Mouse (Mus musculus) embryonic facial prominence, embryonic 13.5 days (tissue): ENCODE results near the gene Tmub1. TPM values are rescaled to one million over a fixed set of nuclear protein-coding genes. Genes with fewer than 3 reads are reported as not detected.

Experiments used
- ATAC-seq: fragments of 200-750 bp; cut with Nextera tagmentation; 2 replicates; pipeline ENCODE4 v1.8.0; 2017; ENCODE audit warnings: low read depth; ENCODE audit not compliant: insufficient number of reproducible peaks, insufficient read depth, low FRiP score, low TSS enrichment
- H3K27ac ChIP-seq: fragments of 300-500 bp; sonication (generic); 2 replicates; pipeline ENCODE4 v1.5.1; 2015; ENCODE audit warnings: moderate library complexity, mild to moderate bottlenecking, inconsistent platforms
- H3K27me3 ChIP-seq: fragments of 300-500 bp; sonication (generic); 2 replicates; pipeline ENCODE4 v1.6.1; 2015; ENCODE audit warnings: mild to moderate bottlenecking, inconsistent platforms
- H3K36me3 ChIP-seq: fragments of 300-500 bp; sonication (generic); 2 replicates; pipeline ENCODE4 v1.6.1; 2015; ENCODE audit warnings: mild to moderate bottlenecking, inconsistent platforms
- H3K4me1 ChIP-seq: fragments of 300-500 bp; sonication (generic); 2 replicates; pipeline ENCODE4 v1.6.1; 2015; ENCODE audit warnings: inconsistent platforms
- H3K4me2 ChIP-seq: fragments of 300-500 bp; sonication (generic); 2 replicates; pipeline ENCODE4 v1.6.1; 2015; ENCODE audit warnings: moderate library complexity, mild to moderate bottlenecking, inconsistent platforms
- H3K4me3 ChIP-seq: fragments of 300-500 bp; sonication (generic); 2 replicates; pipeline ENCODE4 v1.5.1; 2015; ENCODE audit warnings: mild to moderate bottlenecking, inconsistent platforms
- H3K9ac ChIP-seq: fragments of 300-500 bp; sonication (generic); 2 replicates; pipeline ENCODE4 v1.6.1; 2015; ENCODE audit warnings: mild to moderate bottlenecking, inconsistent platforms
- H3K9me3 ChIP-seq: fragments of 300-500 bp; sonication (generic); 2 replicates; pipeline ENCODE4 v1.6.1; 2016; ENCODE audit warnings: inconsistent platforms
- WGBS: fragments of 180-500 bp; shearing (Covaris S2); methylation state at CpG from one replicate; pipeline ENCODE4 v1.1.7; 2015; ENCODE audit warnings: mixed read lengths; 5-methylcytosine and 5-hydroxymethylcytosine counted together
- polyA plus RNA-seq: library from polyadenylated mRNA; unstranded; fragments of >200 nt; fragmentation: Nextera tagmentation; extraction: Ambion mirVana; gene quantifications from 2 replicates; pipeline ENCODE4 v1.2.1, GENCODE M21; 2015

The Tmub1 gene
- polyA plus RNA-seq, 1 experiment from 2014 or later: 20.2 TPM

GRCm38 (mm10) chr5:24477909-24478308, 30.3 kb upstream of the Tmub1 start:
- Histone ChIP-seq H3K9me3 (no peaks in the 10 kb centered on the region), H3K4me2 (no peak overlapping the region), H3K27me3 (peaks cover 30% of the 10 kb centered on the region), H3K4me1 (peaks cover 52% of the 10 kb centered on the region), H3K9ac (no peak overlapping the region), H3K4me3 (no peak overlapping the region), H3K27ac (no peak overlapping the region), H3K36me3 (peaks cover 73% of the 10 kb centered on the region)
- WGBS: 91% methylated on average over 9 of the region's 9 CpGs
- no peak for ATAC-seq

GRCm38 (mm10) chr5:24475476-24476241, 28.0 kb upstream of the Tmub1 start:
- H3K4me1 ChIP-seq: peaks cover 54% of the 10 kb centered on the region
- H3K4me3 ChIP-seq: peak overlapping the region; percentile 53
- peaks cover 54% of the 10 kb centered on the region for H3K36me3 ChIP-seq
- H3K27me3 ChIP-seq: peaks cover 30% of the 10 kb centered on the region
- peak overlapping the region; percentile 80 for H3K4me2 ChIP-seq
- 53% methylated on average over 6 of the region's 6 CpGs for WGBS
- no peaks in the 10 kb centered on the region for H3K9me3 ChIP-seq
- no peak overlapping the region for H3K27ac ChIP-seq
- peak overlapping the region; percentile 76 for H3K9ac ChIP-seq
- ATAC-seq: no peak; the same call in 1 of the 2 replicates

GRCm38 (mm10) chr5:24474723-24475261, 27.1 kb upstream of the Tmub1 start:
- Histone ChIP-seq H3K4me2 (peak overlapping the region; percentile 80), H3K9me3 (no peaks in the 10 kb centered on the region), H3K27me3 (peaks cover 30% of the 10 kb centered on the region), H3K4me3 (peak overlapping the region; percentile 53), H3K9ac (peak overlapping the region; percentile 76), H3K36me3 (peaks cover 46% of the 10 kb centered on the region), H3K27ac (peak overlapping the region; percentile 80), H3K4me1 (peaks cover 54% of the 10 kb centered on the region)
- WGBS: 3% methylated on average over 67 of the region's 67 CpGs
- no peak for ATAC-seq

- no peak for ATAC-seq
- Histone ChIP-seq H3K4me3 (peak overlapping the region; percentile 53), H3K27ac (peak overlapping the region; percentile 80), H3K36me3 (peaks cover 42% of the 10 kb centered on the region), H3K9ac (peak overlapping the region; percentile 76), H3K9me3 (no peaks in the 10 kb centered on the region), H3K27me3 (peaks cover 30% of the 10 kb centered on the region), H3K4me2 (peak overlapping the region; percentile 80), H3K4me1 (peaks cover 60% of the 10 kb centered on the region)
- WGBS: 4% methylated on average over 75 of the region's 77 CpGs
Observed at GRCm38 (mm10) chr5:24474025-24474722, 26.5 kb upstream of the Tmub1 start.

GRCm38 (mm10) chr5:24472884-24473619, 25.4 kb upstream of the Tmub1 start:
- ATAC-seq: peak; percentile 18; the same call in 1 of the 2 replicates

GRCm38 (mm10) chr5:24470600-24470999, 22.9 kb upstream of the Tmub1 start:
- WGBS: 16% methylated on average over 5 of the region's 5 CpGs
- peaks cover 9% of the 10 kb centered on the region; the same call in 1 of the 2 replicates for H3K36me3 ChIP-seq
- no peak overlapping the region for H3K9ac ChIP-seq
- ATAC-seq: no peak
- H3K4me1 ChIP-seq: peaks cover 59% of the 10 kb centered on the region
- H3K4me2 ChIP-seq: no peak overlapping the region
- peaks cover 26% of the 10 kb centered on the region for H3K27me3 ChIP-seq
- H3K27ac ChIP-seq: 0 out of 2 replicates have a peak overlapping the region, but pooled peaks have one; percentile 64
- no peak overlapping the region for H3K4me3 ChIP-seq
- no peaks in the 10 kb centered on the region for H3K9me3 ChIP-seq

More at GRCm38 (mm10) chr5:24472884-24473619, 25.4 kb upstream of the Tmub1 start:
- peaks cover 64% of the 10 kb centered on the region for H3K4me1 ChIP-seq
- H3K27me3 ChIP-seq: peaks cover 30% of the 10 kb centered on the region
- H3K36me3 ChIP-seq: peaks cover 33% of the 10 kb centered on the region
- no peak overlapping the region for H3K4me3 ChIP-seq
- H3K9me3 ChIP-seq: no peaks in the 10 kb centered on the region
- peak overlapping the region; percentile 80 for H3K27ac ChIP-seq
- peak overlapping the region; percentile 80 for H3K4me2 ChIP-seq
- WGBS: 22% methylated on average over 7 of the region's 7 CpGs
- 0 out of 2 replicates have a peak overlapping the region, but pooled peaks have one; percentile 28 for H3K9ac ChIP-seq

- peaks cover 37% of the 10 kb centered on the region for H3K4me1 ChIP-seq
- H3K27ac ChIP-seq: no peak overlapping the region
- WGBS: 64% methylated on average over 12 of the region's 12 CpGs
- H3K4me3 ChIP-seq: no peak overlapping the region
- H3K4me2 ChIP-seq: no peak overlapping the region
- ATAC-seq: no peak
- H3K27me3 ChIP-seq: no peaks in the 10 kb centered on the region
- H3K9me3 ChIP-seq: no peaks in the 10 kb centered on the region
- H3K9ac ChIP-seq: no peak overlapping the region
- peaks cover 8% of the 10 kb centered on the region for H3K36me3 ChIP-seq
Observed at GRCm38 (mm10) chr5:24466762-24467161, 19.1 kb upstream of the Tmub1 start.

- peaks cover 37% of the 10 kb centered on the region for H3K36me3 ChIP-seq
- peak overlapping the region; percentile 46 for H3K9ac ChIP-seq
- no peak overlapping the region for H3K4me3 ChIP-seq
- peaks cover 43% of the 10 kb centered on the region for H3K4me1 ChIP-seq
- H3K27ac ChIP-seq: peak overlapping the region; percentile 53
- 53% methylated on average over 7 of the region's 7 CpGs for WGBS
- peak overlapping the region; percentile 23 for H3K4me2 ChIP-seq
- H3K27me3 ChIP-seq: no peaks in the 10 kb centered on the region
- no peak for ATAC-seq
- no peaks in the 10 kb centered on the region for H3K9me3 ChIP-seq
Observed at GRCm38 (mm10) chr5:24455613-24456012, 8.0 kb upstream of the Tmub1 start.

- Histone ChIP-seq H3K27ac (peak overlapping the region; percentile 53; the same call in 1 of the 2 replicates), H3K27me3 (no peaks in the 10 kb centered on the region), H3K9ac (peak overlapping the region; percentile 46), H3K4me1 (peaks cover 43% of the 10 kb centered on the region), H3K9me3 (no peaks in the 10 kb centered on the region), H3K4me3 (no peak overlapping the region), H3K4me2 (peak overlapping the region; percentile 99), H3K36me3 (peaks cover 32% of the 10 kb centered on the region)
- 69% methylated on average over 3 of the region's 3 CpGs for WGBS
- no peak for ATAC-seq
Observed at GRCm38 (mm10) chr5:24455076-24455475, 7.4 kb upstream of the Tmub1 start.

- ATAC-seq: no peak
- Histone ChIP-seq H3K4me1 (peaks cover 43% of the 10 kb centered on the region), H3K27me3 (0 out of 2 replicates have a peak, but pooled peaks cover under 1% of the 10 kb centered on the region), H3K4me2 (peak overlapping the region; percentile 99), H3K4me3 (peak overlapping the region; percentile 93), H3K9me3 (no peaks in the 10 kb centered on the region), H3K36me3 (peaks cover 31% of the 10 kb centered on the region), H3K27ac (0 out of 2 replicates have a peak overlapping the region, but pooled peaks have one; percentile 35), H3K9ac (peak overlapping the region; percentile 94; the same call in 1 of the 2 replicates)
- WGBS: 17% methylated on average over 2 of the region's 2 CpGs
Observed at GRCm38 (mm10) chr5:24453985-24454303, 6.3 kb upstream of the Tmub1 start.
